Mouse (Mus musculus): ENCODE data around the gene Cdkn2d. TPM values are rescaled to one million over a fixed set of nuclear protein-coding genes. Genes with fewer than 3 reads are reported as not detected.

Gene Cdkn2d
- polyA plus RNA-seq, 1 experiment from 2014 or later: 57.8 TPM

DNA sequence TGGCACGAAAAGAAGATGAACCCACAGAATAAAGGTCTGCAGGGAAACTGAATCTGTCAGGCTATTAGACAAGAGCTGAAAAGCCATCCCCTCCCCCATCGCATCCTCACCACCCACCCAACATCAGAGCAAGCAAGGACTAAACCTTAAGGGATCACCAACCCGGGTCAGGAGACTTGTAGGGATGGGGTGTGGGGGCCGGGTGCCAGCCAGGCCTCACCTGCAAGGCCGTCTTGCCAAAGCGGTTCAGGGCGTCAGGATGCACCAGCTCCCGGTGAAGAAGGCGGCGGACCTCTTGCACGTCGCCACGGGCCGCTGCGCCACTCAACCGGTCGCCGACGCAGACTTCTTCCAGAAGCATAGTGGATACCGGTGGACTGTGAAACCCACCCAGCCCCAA, 618 bp downstream of the Cdkn2d start:
- H3K9me3 ChIP-seq (replicated peaks): no peaks in the 10 kb centered on the region
- H3K4me3 ChIP-seq (replicated peaks): peak overlapping the region; percentile 80
- peak overlapping the region; percentile 76 for H3K4me2 ChIP-seq (replicated peaks)
- under 1% methylated on average over 20 of the region's 20 CpGs for WGBS
- H3K9ac ChIP-seq: peak overlapping the region; percentile 66
- H3K36me3 ChIP-seq: peaks cover 4% of the 10 kb centered on the region
- no peaks in the 10 kb centered on the region for H3K27me3 ChIP-seq
- no peak for ATAC-seq (ENCODE audit: insufficient number of reproducible peaks, low FRiP score, low TSS enrichment, low read depth)
- peaks cover 34% of the 10 kb centered on the region for H3K4me1 ChIP-seq
- peak overlapping the region; percentile 84 for H3K27ac ChIP-seq (replicated peaks)

DNA sequence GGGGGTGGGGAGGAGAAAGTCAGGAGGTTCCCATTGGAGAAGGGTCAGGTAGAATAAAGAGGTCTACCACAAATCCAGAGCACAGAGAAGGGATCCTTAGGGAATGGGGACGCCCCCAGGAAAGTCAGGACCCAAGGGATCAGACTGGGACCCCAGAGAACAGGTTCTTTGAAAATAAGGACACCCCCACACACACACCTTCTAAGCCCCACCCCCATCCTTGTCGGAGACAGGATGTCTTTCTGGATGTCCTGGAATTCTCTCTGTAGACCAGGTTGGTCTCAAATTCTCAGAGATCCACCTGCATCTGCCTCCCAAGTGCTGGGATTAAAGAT, 1.9 kb downstream of the Cdkn2d start:
- no peak for ATAC-seq (ENCODE audit: insufficient number of reproducible peaks, low FRiP score, low TSS enrichment, low read depth)
- H3K36me3 ChIP-seq: peaks cover 16% of the 10 kb centered on the region

DNA sequence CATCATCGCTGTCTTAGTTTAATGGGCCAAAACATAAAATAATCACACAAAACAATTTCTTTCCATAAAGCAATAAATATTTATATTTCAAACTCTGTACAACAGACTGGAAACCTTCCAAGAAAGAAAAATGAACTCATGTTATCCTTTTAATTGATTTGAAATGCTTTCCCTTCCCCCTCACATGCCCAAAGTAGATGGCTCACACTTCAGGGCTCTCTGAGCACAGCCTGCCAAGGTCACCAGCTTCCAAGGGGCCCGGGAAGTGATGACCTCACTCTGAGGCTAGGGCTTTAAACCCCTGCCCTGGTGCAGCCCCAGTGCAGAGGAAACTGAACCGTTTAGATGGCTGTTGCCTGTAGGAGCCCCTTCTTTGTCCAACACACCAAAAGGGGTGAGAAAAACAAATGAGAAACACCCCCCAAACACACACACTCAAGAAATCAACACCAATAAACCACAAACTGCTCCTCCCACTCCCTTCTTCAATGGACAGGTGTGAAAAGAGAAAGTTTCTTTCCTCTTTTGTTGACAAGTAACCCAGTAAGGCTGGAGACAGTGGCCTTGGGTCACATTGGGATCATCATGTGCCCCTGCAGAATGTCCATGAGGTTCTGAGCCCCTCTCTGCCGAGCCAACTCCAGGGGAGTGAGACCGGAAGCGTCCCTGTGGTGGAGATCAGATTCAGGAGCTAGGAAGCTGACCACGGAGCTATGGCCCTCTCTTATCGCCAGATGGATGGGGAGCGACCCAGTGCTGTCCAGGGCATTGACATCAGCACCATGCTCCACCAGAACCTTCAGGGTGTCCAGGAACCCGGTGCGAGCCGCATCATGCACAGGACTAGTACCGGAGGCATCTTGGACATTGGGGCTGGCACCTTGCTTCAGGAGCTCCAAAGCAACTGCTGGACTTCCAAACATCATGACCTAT, 2.5 kb downstream of the Cdkn2d start:
- no peaks in the 10 kb centered on the region for H3K27me3 ChIP-seq
- ATAC-seq (ENCODE audit: insufficient number of reproducible peaks, low FRiP score, low TSS enrichment, low read depth): no peak
- peak overlapping the region; percentile 76 for H3K4me2 ChIP-seq (replicated peaks)
- peaks cover 23% of the 10 kb centered on the region for H3K36me3 ChIP-seq
- H3K9me3 ChIP-seq (replicated peaks): no peaks in the 10 kb centered on the region
- H3K9ac ChIP-seq: 0 out of 2 replicates have a peak overlapping the region, but pooled peaks have one; percentile 23
- peaks cover 37% of the 10 kb centered on the region for H3K4me1 ChIP-seq
- H3K27ac ChIP-seq (replicated peaks): peak overlapping the region; percentile 94
- peak overlapping the region; percentile 80 for H3K4me3 ChIP-seq (replicated peaks)
- WGBS: 74% methylated on average over 13 of the region's 13 CpGs

More for the DNA sequence above, 1.9 kb downstream of the Cdkn2d start:
- no peaks in the 10 kb centered on the region for H3K9me3 ChIP-seq (replicated peaks)
- peaks cover 37% of the 10 kb centered on the region for H3K4me1 ChIP-seq
- peak overlapping the region; percentile 80 for H3K4me3 ChIP-seq (replicated peaks)
- no peaks in the 10 kb centered on the region for H3K27me3 ChIP-seq
- H3K27ac ChIP-seq (replicated peaks): peak overlapping the region; percentile 94; the same call in 1 of the 2 replicates
- 84% methylated on average over 2 of the region's 2 CpGs for WGBS
- peak overlapping the region; percentile 76 for H3K4me2 ChIP-seq (replicated peaks)
- H3K9ac ChIP-seq: no peak overlapping the region

DNA sequence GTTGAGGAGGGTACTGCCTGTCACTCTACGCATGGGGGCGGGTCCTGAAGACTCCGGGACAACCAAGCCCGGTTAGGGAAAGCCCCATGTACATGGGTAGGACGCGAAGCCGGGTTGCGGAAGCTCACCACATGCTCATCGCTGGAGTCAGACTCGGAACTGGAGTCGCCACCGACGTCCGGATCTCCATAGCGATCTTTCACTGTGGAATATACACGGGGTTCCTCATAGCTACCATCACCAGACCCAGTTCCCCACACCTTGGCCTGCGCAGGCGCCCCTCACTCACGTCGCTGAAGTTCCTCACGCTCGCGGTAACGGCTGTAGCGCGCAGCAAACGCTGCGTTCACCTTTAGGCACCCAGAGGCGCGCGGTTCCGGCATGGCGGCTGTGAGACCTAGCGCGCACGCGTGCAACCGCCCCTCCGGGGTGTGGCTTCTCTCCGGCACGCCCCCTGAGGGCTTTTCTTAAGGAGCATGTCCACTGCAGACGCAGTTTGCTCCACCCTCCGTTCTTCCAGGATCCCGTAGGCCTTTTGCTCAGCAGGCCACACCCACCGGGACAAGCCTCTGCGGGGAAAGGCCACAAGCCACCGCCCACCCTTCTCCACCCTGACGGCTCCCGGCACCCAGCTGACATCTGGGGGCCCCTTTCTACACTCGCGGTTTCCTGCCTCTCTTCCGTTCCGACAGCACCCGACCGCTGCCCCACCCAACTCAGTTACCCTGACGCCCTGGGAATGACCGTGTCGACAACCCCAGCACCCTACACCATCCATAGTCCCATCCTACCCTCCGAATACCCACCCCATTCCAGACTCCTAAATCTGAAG, 3.4 kb downstream of the Cdkn2d start, which contains the start of gene Kri1:
TSS of gene Kri1 (minus strand) at position 399 of the 832 bp plus-strand sequence.
- H3K27ac ChIP-seq (replicated peaks): peak within 1 kb of the TSS; percentile 94
- under 1% methylated on average over 59 of the region's 59 CpGs for WGBS
- peak within 1 kb of the TSS; percentile 84 for H3K9ac ChIP-seq
- ATAC-seq (ENCODE audit: insufficient number of reproducible peaks, low FRiP score, low TSS enrichment, low read depth): peak; percentile 80
- H3K4me2 ChIP-seq (replicated peaks): peak within 1 kb of the TSS; percentile 76
- H3K27me3 ChIP-seq: no peaks in the 10 kb centered on the region
- H3K9me3 ChIP-seq (replicated peaks): no peaks in the 10 kb centered on the region
- peaks cover 37% of the 10 kb centered on the region for H3K4me1 ChIP-seq
- peaks cover 27% of the 10 kb centered on the region for H3K36me3 ChIP-seq
- H3K4me3 ChIP-seq (replicated peaks): peak within 1 kb of the TSS; percentile 80

DNA sequence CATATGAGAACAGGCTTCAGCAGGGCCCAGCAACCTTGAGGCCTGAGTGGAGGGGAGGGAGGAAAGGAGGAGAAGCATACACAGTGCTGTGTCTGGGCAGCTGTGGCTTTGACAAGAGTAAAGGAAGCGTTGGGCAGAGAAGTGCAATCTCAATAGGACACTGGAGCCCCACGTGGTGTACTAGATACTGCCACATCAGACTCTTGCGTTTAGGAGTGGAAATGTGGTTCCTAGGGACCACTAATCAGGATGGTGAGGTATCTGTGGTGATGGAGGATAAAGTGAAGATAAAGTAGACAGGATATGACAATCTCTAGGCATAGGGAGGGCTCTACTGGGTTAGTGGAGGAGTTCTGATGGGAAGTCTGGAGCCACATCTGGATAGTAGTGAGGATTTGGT, 4.5 kb downstream of the Cdkn2d start:
- peaks cover 37% of the 10 kb centered on the region for H3K4me1 ChIP-seq
- peaks cover 37% of the 10 kb centered on the region for H3K36me3 ChIP-seq
- WGBS: 60% methylated on average over 3 of the region's 3 CpGs
- H3K9ac ChIP-seq: no peak overlapping the region
- peak overlapping the region; percentile 80 for H3K4me3 ChIP-seq (replicated peaks)
- no peak for ATAC-seq (ENCODE audit: insufficient number of reproducible peaks, low FRiP score, low TSS enrichment, low read depth)
- no peaks in the 10 kb centered on the region for H3K9me3 ChIP-seq (replicated peaks)
- peak overlapping the region; percentile 76 for H3K4me2 ChIP-seq (replicated peaks)
- H3K27ac ChIP-seq (replicated peaks): no peak overlapping the region; the same call in 1 of the 2 replicates
- H3K27me3 ChIP-seq: no peaks in the 10 kb centered on the region

DNA sequence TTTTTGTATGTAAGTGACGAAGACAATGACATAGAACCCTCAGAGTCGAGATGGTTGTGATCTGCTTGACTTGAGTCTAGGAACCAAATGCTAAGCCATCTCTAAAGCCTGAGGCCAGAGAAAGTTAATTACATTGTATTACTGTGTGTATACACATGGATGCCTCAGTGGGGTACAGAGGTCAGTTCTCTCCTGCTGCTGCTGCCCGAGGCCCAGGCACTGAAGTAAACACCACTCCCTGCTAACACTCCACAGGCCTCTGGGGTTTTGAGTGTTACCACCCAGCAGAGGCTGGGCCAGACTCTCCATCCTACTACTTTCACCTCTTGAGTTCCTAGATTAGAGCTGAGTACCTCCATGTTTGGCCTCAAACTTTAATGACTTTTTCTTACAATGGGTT, 7.2 kb downstream of the Cdkn2d start:
- Histone ChIP-seq H3K9ac (no peak overlapping the region), H3K9me3 (replicated peaks) (no peaks in the 10 kb centered on the region), H3K36me3 (peaks cover 63% of the 10 kb centered on the region), H3K27me3 (no peaks in the 10 kb centered on the region), H3K27ac (replicated peaks) (no peak overlapping the region), H3K4me2 (replicated peaks) (no peak overlapping the region), H3K4me3 (replicated peaks) (no peak overlapping the region), H3K4me1 (peaks cover 22% of the 10 kb centered on the region)
- no peak for ATAC-seq (ENCODE audit: insufficient number of reproducible peaks, low FRiP score, low TSS enrichment, low read depth)
- WGBS: 83% methylated on average over 3 of the region's 3 CpGs

DNA sequence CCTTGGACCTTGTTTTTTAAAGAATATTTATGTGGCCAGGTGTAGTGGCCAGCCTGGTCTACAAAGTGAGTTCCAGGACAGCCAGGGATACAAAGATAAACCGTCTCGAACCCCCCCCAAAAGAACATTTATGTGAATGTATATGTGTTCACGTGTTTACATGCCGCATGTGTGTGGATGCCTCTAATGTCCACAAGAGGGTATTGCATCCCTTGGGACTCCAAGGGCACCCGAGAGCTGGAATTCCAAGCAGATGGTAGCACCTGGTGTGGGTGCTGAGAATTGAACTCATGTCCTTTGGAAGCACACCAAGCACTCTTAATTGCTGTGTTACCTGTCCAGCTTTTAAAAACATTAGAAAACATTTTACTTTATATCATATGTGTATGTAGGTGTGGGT, 7.6 kb downstream of the Cdkn2d start:
- H3K27ac ChIP-seq (replicated peaks): no peak overlapping the region
- H3K36me3 ChIP-seq: peaks cover 64% of the 10 kb centered on the region
- H3K4me2 ChIP-seq (replicated peaks): no peak overlapping the region
- H3K9me3 ChIP-seq (replicated peaks): no peaks in the 10 kb centered on the region
- peaks cover 18% of the 10 kb centered on the region for H3K4me1 ChIP-seq
- no peaks in the 10 kb centered on the region for H3K27me3 ChIP-seq
- WGBS: 92% methylated on average over 5 of the region's 5 CpGs
- no peak overlapping the region for H3K4me3 ChIP-seq (replicated peaks)
- ATAC-seq (ENCODE audit: insufficient number of reproducible peaks, low FRiP score, low TSS enrichment, low read depth): no peak
- H3K9ac ChIP-seq: no peak overlapping the region

DNA sequence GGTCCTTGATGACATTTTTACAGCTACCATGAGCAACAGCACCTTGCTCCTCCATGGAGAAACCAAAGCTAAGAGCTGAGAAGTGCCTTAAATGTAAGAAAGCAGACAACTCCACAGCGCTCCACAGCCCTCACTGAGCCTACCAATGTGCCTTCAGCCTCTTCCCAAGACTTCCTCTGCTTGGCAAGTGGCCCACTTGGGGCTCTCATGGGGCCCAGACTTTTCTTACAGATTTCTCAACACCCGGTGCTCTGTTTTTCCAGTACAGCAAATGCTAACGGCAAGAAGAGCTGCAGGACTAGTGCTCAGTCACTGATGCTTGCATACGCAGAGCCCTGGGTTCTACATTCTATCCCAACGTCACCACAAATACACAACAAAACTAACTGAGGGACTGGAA, 13.4 kb downstream of the Cdkn2d start:
- no peak overlapping the region for H3K9ac ChIP-seq
- H3K36me3 ChIP-seq: peaks cover 97% of the 10 kb centered on the region
- H3K27ac ChIP-seq (replicated peaks): no peak overlapping the region
- 91% methylated on average over 5 of the region's 5 CpGs for WGBS
- no peak for ATAC-seq (ENCODE audit: insufficient number of reproducible peaks, low FRiP score, low TSS enrichment, low read depth)
- no peak overlapping the region for H3K4me3 ChIP-seq (replicated peaks)
- no peaks in the 10 kb centered on the region for H3K9me3 ChIP-seq (replicated peaks)
- H3K4me2 ChIP-seq (replicated peaks): no peak overlapping the region
- H3K4me1 ChIP-seq: no peaks in the 10 kb centered on the region
- H3K27me3 ChIP-seq: no peaks in the 10 kb centered on the region

DNA sequence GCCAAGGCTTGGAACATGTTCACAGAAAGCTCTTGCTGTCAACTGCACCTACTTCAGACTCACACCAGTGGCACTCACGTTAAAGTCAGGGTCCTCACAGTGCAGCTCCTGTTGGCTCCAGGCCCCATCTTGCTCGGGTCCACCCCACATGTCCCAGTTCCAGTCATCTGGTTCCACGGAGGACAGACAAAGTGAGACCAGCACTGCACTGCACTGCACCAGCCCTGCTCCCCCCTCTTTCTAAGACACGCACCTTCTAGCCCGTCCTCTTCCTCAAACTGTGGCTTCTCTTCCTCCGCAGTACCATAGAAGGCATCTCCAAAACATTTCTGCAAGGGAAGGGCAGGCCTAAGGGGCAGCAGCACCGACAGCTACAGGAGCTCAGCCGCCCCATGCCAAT, 14.9 kb downstream of the Cdkn2d start:
- Histone ChIP-seq H3K4me3 (replicated peaks) (no peak overlapping the region), H3K9me3 (replicated peaks) (no peaks in the 10 kb centered on the region), H3K27ac (replicated peaks) (no peak overlapping the region), H3K4me1 (no peaks in the 10 kb centered on the region), H3K36me3 (peaks cover 97% of the 10 kb centered on the region), H3K4me2 (replicated peaks) (no peak overlapping the region), H3K9ac (no peak overlapping the region), H3K27me3 (no peaks in the 10 kb centered on the region)
- 91% methylated on average over 8 of the region's 8 CpGs for WGBS
- no peak for ATAC-seq (ENCODE audit: insufficient number of reproducible peaks, low FRiP score, low TSS enrichment, low read depth)

DNA sequence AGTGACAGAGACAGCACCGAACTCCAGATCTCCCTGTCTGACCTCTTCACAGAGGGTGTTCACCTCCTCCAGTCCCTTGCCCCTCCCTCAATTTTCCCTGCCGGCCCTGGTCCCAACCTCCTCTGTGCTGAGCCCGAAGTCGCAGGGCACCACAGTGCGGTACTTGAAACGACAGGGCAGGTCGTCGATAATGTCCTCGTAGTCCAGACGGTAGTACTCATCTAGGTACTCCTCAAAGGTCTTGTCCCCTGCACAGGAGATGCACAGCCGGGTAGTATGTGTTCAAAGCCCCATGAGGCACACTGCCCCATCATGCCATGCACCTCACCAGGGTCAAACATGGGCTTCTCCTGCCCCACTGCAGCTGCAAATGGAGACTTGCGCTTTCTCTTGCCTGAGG, 15.5 kb downstream of the Cdkn2d start:
- H3K9ac ChIP-seq: no peak overlapping the region
- no peak overlapping the region for H3K4me3 ChIP-seq (replicated peaks)
- H3K9me3 ChIP-seq (replicated peaks): no peaks in the 10 kb centered on the region
- H3K27me3 ChIP-seq: no peaks in the 10 kb centered on the region
- H3K4me2 ChIP-seq (replicated peaks): no peak overlapping the region
- ATAC-seq (ENCODE audit: insufficient number of reproducible peaks, low FRiP score, low TSS enrichment, low read depth): no peak
- no peak overlapping the region for H3K27ac ChIP-seq (replicated peaks)
- H3K36me3 ChIP-seq: peaks cover 97% of the 10 kb centered on the region
- WGBS: 89% methylated on average over 12 of the region's 12 CpGs
- H3K4me1 ChIP-seq: no peaks in the 10 kb centered on the region

DNA sequence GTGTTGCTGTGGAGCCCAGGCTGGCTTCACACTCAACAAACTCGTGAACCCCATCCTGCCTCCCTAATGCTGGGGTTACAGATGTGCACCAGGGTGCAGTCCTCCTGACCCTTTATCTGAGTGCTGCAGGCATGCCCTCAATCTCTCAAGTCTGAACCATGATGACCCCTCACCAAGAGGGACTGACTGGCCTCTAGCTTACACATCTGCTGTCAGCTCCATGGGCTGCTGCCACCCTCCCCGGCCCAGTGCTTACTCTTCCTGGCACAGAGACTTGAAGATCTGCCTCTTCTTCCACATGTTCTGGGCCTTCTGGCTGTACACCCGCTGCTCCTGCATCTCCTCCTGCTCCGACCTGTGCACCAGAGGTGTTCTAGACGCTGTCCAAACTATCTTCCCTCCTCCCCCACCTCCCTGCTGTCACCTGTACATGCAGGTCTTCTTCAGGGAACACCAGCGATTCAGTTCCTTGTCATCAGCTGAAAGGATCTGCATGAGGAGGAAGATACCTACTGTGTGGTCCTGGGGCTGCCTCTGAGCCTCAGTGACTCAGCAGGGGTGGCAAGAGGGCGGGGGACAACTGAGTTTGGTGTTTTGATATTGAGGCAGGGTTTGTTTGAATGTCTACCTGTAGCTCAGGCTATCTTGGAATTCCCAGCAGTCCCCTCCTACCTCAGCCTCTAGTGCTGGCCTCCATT, 16.0 kb downstream of the Cdkn2d start:
- H3K9me3 ChIP-seq (replicated peaks): no peaks in the 10 kb centered on the region
- no peak for ATAC-seq (ENCODE audit: insufficient number of reproducible peaks, low FRiP score, low TSS enrichment, low read depth)
- H3K27me3 ChIP-seq: no peaks in the 10 kb centered on the region
- no peak overlapping the region for H3K4me3 ChIP-seq (replicated peaks)
- H3K4me2 ChIP-seq (replicated peaks): no peak overlapping the region
- peaks cover 99% of the 10 kb centered on the region for H3K36me3 ChIP-seq
- H3K9ac ChIP-seq: no peak overlapping the region
- H3K27ac ChIP-seq (replicated peaks): no peak overlapping the region
- WGBS: 86% methylated on average over 7 of the region's 7 CpGs
- no peaks in the 10 kb centered on the region for H3K4me1 ChIP-seq
